Mouse (Mus musculus): ENCODE results near the gene Gcgr. TPM values are rescaled to one million over a fixed set of nuclear protein-coding genes. Genes with fewer than 3 reads are reported as not detected.

Gcgr gene
- polyA plus RNA-seq, 1 experiment from 2014 or later, result 1.8 TPM

DNA sequence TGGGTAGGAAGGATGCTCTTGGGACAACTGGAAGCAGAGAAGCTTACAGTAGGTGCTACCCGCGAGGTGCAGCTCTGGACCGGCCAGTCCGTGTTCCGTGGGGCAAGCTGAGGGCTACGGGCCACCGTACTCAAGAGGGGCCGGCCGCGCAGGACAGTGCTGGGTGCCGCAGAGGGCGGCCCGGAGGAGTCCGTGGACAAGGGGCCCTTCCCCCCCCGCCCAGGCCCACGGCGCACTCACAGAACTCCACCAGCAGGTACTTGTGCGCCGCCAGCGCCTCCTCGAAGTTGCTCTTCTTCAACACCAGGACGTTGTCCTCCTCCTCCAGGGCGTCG lies 41.9 kb downstream of the Gcgr start:
- Histone ChIP-seq H3K36me3 (ENCODE audit: control insufficient read depth, insufficient read depth, low read length) (peaks cover 35% of the 10 kb centered on the region), H3K27ac (replicated peaks; ENCODE audit: low read depth, low read length) (peak overlapping the region; percentile 85; the same call in 1 of the 2 replicates), H3K9ac (ENCODE audit: low read length) (peak overlapping the region; percentile 94), H3K27me3 (ENCODE audit: control insufficient read depth, insufficient read depth, low read length) (no peaks in the 10 kb centered on the region), H3K4me3 (ENCODE audit: low read depth, low read length) (peak overlapping the region; percentile 97), H3K4me2 (ENCODE audit: low read depth, severe bottlenecking) (peak overlapping the region; percentile 81), H3K4me1 (ENCODE audit: control insufficient read depth, insufficient read depth, low read length) (0 out of 2 replicates have a peak, but pooled peaks cover 4% of the 10 kb centered on the region), H3K9me3 (ENCODE audit: control insufficient read depth, low read length) (no peaks in the 10 kb centered on the region)
- ATAC-seq (ENCODE audit: insufficient number of reproducible peaks, low FRiP score, low TSS enrichment, low read depth), result peak; percentile 6; the same call in 1 of the 2 replicates
- WGBS, result 0% methylated on average over 22 of the region's 24 CpGs
- peak; percentile 46 for DNase-seq (ENCODE audit: low spot score)

DNA sequence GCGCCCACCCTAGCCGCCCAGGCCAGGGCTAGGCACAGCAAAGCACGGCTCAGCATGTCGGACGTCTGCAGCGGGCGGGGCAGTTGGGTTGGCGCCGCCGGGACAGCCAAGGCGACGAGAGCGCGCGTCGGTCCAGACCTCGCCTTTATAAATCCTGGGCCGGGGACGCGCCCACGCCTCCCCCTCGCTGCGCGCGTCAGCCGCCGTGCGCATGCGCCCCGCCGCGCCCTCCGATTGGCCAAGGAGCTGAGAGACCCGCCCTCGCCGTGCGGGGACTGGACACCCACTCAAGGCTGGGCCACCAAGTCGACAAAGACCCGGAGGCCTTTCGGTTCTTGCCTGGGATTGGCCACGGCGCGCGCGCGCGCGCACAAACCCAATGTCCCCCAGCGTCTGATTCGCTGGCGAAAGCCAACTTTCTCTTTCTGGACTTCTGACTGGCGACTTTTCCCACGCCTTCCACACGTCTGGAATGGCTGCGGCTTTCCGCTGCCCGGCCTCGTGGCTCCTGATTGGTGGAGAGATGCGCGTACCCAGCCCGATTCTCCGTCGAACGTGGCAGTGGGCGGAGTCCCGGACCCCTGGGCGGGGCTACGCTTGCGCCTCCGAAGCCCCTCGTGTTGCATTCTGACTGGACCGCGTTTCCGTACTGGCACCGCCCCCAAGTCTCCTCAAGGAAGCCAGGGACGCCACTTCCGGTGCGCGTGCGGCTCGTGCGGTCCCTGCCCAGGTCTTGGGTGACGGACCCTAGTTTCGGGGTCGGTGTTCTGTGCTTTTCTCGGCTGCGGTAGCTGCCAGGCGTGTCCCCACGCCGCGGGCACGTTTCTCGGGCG lies 42.5 kb downstream of the Gcgr start, which contains the start of gene P4hb:
Gene P4hb, minus strand, starts transcription at position 502 of the 833 bp plus-strand sequence.
- under 1% methylated on average over 92 of the region's 94 CpGs for WGBS
- Histone ChIP-seq H3K9ac (ENCODE audit: low read length) (peak within 1 kb of the TSS; percentile 94), H3K36me3 (ENCODE audit: control insufficient read depth, insufficient read depth, low read length) (peaks cover 35% of the 10 kb centered on the region), H3K4me3 (ENCODE audit: low read depth, low read length) (peak within 1 kb of the TSS; percentile 97), H3K9me3 (ENCODE audit: control insufficient read depth, low read length) (no peaks in the 10 kb centered on the region), H3K27me3 (ENCODE audit: control insufficient read depth, insufficient read depth, low read length) (no peaks in the 10 kb centered on the region), H3K27ac (replicated peaks; ENCODE audit: low read depth, low read length) (peak within 1 kb of the TSS; percentile 85), H3K4me2 (ENCODE audit: low read depth, severe bottlenecking) (peak within 1 kb of the TSS; percentile 81), H3K4me1 (ENCODE audit: control insufficient read depth, insufficient read depth, low read length) (0 out of 2 replicates have a peak, but pooled peaks cover 4% of the 10 kb centered on the region)
- DNase-seq (ENCODE audit: low spot score), result peak; percentile 99
- peak; percentile 96 for ATAC-seq (ENCODE audit: insufficient number of reproducible peaks, low FRiP score, low TSS enrichment, low read depth)

DNA sequence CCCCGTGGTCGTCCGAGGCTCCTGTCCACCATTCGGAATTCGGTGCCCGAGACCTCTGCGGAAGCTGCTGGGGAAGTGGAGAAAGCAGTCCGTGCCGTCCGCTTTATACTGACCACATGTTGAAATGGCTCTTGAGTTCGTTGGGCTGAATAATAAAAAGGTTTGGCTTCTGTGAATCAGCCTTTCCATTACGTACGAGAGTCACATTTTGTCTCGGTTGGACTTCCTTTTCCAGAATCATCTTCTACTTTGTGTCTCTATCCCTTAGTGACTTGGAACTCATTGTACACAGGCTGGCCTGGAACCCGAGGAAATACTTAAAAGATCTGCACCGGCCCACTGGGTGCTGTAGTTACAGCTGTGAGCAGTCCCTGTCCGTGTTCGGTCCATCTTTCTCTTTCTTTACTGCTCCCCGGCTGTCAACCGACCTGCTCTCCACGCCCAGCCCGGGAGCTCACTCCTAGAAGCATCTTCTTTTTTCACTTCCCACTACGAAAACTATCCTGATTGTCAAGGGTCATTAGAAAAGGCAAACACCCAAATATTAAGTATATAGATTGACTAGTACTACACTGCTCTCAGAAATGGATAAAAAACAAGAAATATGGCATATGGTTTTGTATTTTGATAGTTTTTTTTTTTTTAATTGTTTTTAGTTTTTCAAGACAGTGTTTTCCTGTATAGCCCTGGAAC lies 43.2 kb downstream of the Gcgr start:
- no peak; the same call in 1 of the 2 replicates for ATAC-seq (ENCODE audit: insufficient number of reproducible peaks, low FRiP score, low TSS enrichment, low read depth)
- peaks cover 35% of the 10 kb centered on the region for H3K36me3 ChIP-seq (ENCODE audit: control insufficient read depth, insufficient read depth, low read length)
- peak overlapping the region; percentile 68 for H3K4me2 ChIP-seq (ENCODE audit: low read depth, severe bottlenecking)
- peak overlapping the region; percentile 97 for H3K4me3 ChIP-seq (ENCODE audit: low read depth, low read length)
- 1% methylated on average over 23 of the region's 23 CpGs for WGBS
- peak overlapping the region; percentile 85 for H3K27ac ChIP-seq (replicated peaks; ENCODE audit: low read depth, low read length)
- no peaks in the 10 kb centered on the region for H3K9me3 ChIP-seq (ENCODE audit: control insufficient read depth, low read length)
- H3K27me3 ChIP-seq (ENCODE audit: control insufficient read depth, insufficient read depth, low read length), result no peaks in the 10 kb centered on the region
- no peak for DNase-seq (ENCODE audit: low spot score)
- H3K4me1 ChIP-seq (ENCODE audit: control insufficient read depth, insufficient read depth, low read length), result 0 out of 2 replicates have a peak, but pooled peaks cover 4% of the 10 kb centered on the region
- H3K9ac ChIP-seq (ENCODE audit: low read length), result peak overlapping the region; percentile 94

DNA sequence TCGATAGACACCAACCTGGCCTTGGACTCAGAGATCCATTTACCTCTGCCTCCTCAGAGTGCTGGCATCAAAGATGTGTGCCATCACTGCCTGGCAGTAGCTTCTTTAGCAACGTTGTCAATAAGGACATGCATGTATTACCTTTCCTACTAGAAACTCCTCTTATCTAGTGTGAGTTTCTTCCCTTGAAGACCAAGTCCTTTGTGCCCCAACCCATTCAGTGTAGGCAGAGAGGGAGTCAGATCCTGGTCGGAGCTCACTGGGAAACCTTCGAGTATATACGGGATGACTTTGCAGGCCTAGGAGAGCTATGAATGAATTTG lies 43.7 kb downstream of the Gcgr start:
- Histone ChIP-seq H3K27me3 (ENCODE audit: control insufficient read depth, insufficient read depth, low read length) (no peaks in the 10 kb centered on the region), H3K9ac (ENCODE audit: low read length) (peak overlapping the region; percentile 5; the same call in 1 of the 2 replicates), H3K36me3 (ENCODE audit: control insufficient read depth, insufficient read depth, low read length) (peaks cover 40% of the 10 kb centered on the region), H3K4me3 (ENCODE audit: low read depth, low read length) (peak overlapping the region; percentile 97), H3K27ac (replicated peaks; ENCODE audit: low read depth, low read length) (no peak overlapping the region), H3K4me1 (ENCODE audit: control insufficient read depth, insufficient read depth, low read length) (0 out of 2 replicates have a peak, but pooled peaks cover 6% of the 10 kb centered on the region), H3K4me2 (ENCODE audit: low read depth, severe bottlenecking) (peak overlapping the region; percentile 68), H3K9me3 (ENCODE audit: control insufficient read depth, low read length) (no peaks in the 10 kb centered on the region)
- no peak for DNase-seq (ENCODE audit: low spot score)
- WGBS, result 45% methylated on average over 5 of the region's 5 CpGs
- ATAC-seq (ENCODE audit: insufficient number of reproducible peaks, low FRiP score, low TSS enrichment, low read depth), result no peak

DNA sequence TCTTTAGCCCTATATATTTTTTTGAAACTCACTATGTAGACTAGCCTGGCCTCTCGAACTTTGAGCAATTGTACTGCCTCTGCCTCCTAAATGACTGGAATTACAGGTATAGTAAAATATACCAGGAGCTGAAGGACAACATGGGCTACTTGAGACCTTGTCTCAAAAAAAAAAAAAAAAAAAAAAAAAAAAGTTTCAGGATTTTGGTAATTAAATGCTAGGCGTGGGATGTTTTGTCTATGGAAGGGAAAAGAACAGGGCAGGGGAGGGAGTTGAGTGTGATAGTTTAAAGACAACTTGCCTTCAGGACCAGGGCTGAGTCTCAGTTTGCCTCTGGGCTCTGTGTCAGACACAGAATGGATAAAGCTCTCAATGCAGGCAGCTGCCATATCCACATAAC lies 44.5 kb downstream of the Gcgr start:
- Histone ChIP-seq H3K9ac (ENCODE audit: low read length) (no peak overlapping the region), H3K9me3 (ENCODE audit: control insufficient read depth, low read length) (no peaks in the 10 kb centered on the region), H3K4me3 (ENCODE audit: low read depth, low read length) (no peak overlapping the region), H3K4me2 (ENCODE audit: low read depth, severe bottlenecking) (no peak overlapping the region), H3K4me1 (ENCODE audit: control insufficient read depth, insufficient read depth, low read length) (peaks cover 13% of the 10 kb centered on the region), H3K27me3 (ENCODE audit: control insufficient read depth, insufficient read depth, low read length) (no peaks in the 10 kb centered on the region), H3K27ac (replicated peaks; ENCODE audit: low read depth, low read length) (no peak overlapping the region), H3K36me3 (ENCODE audit: control insufficient read depth, insufficient read depth, low read length) (peaks cover 39% of the 10 kb centered on the region)
- DNase-seq (ENCODE audit: low spot score), result no peak
- ATAC-seq (ENCODE audit: insufficient number of reproducible peaks, low FRiP score, low TSS enrichment, low read depth), result no peak
- WGBS, result 90% methylated on average over 2 of the region's 2 CpGs

DNA sequence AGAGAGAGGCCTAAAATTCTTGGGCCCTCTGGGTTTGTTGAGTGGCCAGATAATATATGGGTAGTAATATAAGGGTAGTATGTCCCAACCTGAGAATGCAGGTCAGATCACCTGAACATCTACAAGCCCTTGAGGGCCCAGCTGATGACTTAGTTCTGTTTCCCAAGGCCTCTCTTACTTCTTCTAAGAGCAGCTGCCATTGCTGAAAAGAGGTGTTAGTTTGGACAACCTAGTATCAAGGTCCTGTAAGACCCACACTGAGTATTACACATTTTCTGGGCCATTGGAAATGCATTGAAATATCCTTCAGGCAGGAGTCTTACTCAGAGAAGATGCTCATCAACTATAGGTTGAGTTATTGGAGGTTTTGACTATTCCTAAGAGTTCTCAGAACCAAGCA lies 45.4 kb downstream of the Gcgr start:
- Histone ChIP-seq H3K4me1 (ENCODE audit: control insufficient read depth, insufficient read depth, low read length) (peaks cover 16% of the 10 kb centered on the region), H3K27ac (replicated peaks; ENCODE audit: low read depth, low read length) (no peak overlapping the region), H3K9me3 (ENCODE audit: control insufficient read depth, low read length) (no peaks in the 10 kb centered on the region), H3K4me3 (ENCODE audit: low read depth, low read length) (no peak overlapping the region), H3K9ac (ENCODE audit: low read length) (no peak overlapping the region), H3K4me2 (ENCODE audit: low read depth, severe bottlenecking) (no peak overlapping the region), H3K36me3 (ENCODE audit: control insufficient read depth, insufficient read depth, low read length) (peaks cover 31% of the 10 kb centered on the region), H3K27me3 (ENCODE audit: control insufficient read depth, insufficient read depth, low read length) (no peaks in the 10 kb centered on the region)
- DNase-seq (ENCODE audit: low spot score) (no peak), ATAC-seq (ENCODE audit: insufficient number of reproducible peaks, low FRiP score, low TSS enrichment, low read depth) (no peak)

DNA sequence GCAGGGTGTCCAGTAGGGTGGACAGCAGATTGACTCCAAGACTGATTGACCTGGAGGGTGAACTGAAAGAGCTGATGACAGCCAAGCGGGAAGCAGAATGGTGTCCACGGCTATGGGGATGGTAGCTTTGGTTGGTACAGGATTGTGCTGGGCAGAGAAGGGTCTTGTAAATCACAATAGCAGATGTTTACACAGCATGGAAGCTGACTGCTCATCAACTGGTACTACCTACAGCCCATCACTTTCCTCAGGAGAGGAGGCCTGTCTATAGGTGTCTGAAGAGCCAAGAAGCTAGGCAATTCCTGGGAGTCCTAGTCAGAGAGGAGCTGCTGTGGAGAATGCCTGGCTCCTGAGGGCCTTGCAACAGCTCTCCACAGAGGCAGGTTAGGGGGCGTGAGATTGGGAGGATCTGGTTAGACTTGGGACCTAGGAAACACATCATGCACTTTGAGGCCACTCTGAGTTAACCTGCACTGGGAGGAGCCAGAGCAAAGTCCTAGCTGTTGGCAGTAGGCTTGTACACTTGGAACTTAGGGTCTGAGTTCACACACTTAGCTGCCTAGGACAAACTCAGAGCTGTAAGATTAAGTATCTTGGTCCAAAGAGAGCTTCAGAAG lies 46.0 kb downstream of the Gcgr start:
- H3K9me3 ChIP-seq (ENCODE audit: control insufficient read depth, low read length), result no peaks in the 10 kb centered on the region
- ATAC-seq (ENCODE audit: insufficient number of reproducible peaks, low FRiP score, low TSS enrichment, low read depth), result no peak
- peaks cover 12% of the 10 kb centered on the region for H3K4me1 ChIP-seq (ENCODE audit: control insufficient read depth, insufficient read depth, low read length)
- no peak overlapping the region for H3K27ac ChIP-seq (replicated peaks; ENCODE audit: low read depth, low read length)
- H3K36me3 ChIP-seq (ENCODE audit: control insufficient read depth, insufficient read depth, low read length), result peaks cover 26% of the 10 kb centered on the region
- H3K9ac ChIP-seq (ENCODE audit: low read length), result no peak overlapping the region
- WGBS, result 87% methylated on average over 3 of the region's 3 CpGs
- H3K4me3 ChIP-seq (ENCODE audit: low read depth, low read length), result no peak overlapping the region
- no peak for DNase-seq (ENCODE audit: low spot score)
- no peaks in the 10 kb centered on the region for H3K27me3 ChIP-seq (ENCODE audit: control insufficient read depth, insufficient read depth, low read length)
- H3K4me2 ChIP-seq (ENCODE audit: low read depth, severe bottlenecking), result no peak overlapping the region

DNA sequence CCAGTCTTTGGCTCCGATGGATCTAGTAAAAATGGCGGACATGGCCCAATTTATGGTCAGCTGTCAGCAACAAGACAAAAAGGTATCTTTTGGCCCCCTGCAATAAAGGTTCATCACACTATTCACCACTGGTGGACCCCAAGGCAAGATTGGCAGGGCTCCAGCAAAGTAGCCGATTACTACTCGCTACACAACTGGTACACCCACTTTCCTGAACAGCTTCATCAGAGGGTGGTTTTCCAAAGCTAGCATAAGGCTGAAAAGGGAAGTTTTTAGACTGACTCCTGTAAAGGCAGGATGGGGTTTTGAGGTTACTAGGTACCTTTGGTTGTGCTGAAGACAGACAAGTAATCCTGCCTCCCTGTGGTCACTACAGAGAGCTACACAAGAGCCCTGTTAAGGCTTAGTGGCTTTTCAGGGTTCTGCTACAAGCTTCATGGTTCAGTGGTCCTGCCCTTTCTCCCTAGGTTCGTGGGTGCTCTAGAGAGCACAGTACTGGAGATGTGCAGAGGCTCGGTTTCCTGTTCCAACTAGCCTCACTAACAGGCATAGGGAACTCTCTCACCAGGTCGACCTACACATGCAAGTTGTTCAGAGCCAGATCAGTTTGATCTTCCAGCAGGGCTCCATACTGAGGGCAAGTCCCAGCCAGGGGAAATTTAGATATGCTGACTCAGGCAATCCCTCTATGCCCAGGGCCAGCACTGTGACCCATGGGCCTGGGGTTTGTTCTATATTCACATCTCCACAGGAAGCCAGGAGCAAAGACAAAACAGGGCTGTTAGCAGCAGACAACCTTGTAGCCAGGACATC lies 46.9 kb downstream of the Gcgr start:
- Histone ChIP-seq H3K9ac (ENCODE audit: low read length) (no peak overlapping the region), H3K27ac (replicated peaks; ENCODE audit: low read depth, low read length) (no peak overlapping the region), H3K4me3 (ENCODE audit: low read depth, low read length) (no peak overlapping the region), H3K4me2 (ENCODE audit: low read depth, severe bottlenecking) (no peak overlapping the region), H3K36me3 (ENCODE audit: control insufficient read depth, insufficient read depth, low read length) (peaks cover 26% of the 10 kb centered on the region), H3K9me3 (ENCODE audit: control insufficient read depth, low read length) (no peaks in the 10 kb centered on the region), H3K27me3 (ENCODE audit: control insufficient read depth, insufficient read depth, low read length) (no peaks in the 10 kb centered on the region), H3K4me1 (ENCODE audit: control insufficient read depth, insufficient read depth, low read length) (peaks cover 12% of the 10 kb centered on the region)
- DNase-seq (ENCODE audit: low spot score), result no peak
- ATAC-seq (ENCODE audit: insufficient number of reproducible peaks, low FRiP score, low TSS enrichment, low read depth), result no peak
- 84% methylated on average over 7 of the region's 7 CpGs for WGBS
